Mouse (Mus musculus) midbrain, embryonic 12.5 days (tissue): ENCODE data around the gene Krt34. TPM values are rescaled to one million over a fixed set of nuclear protein-coding genes. Genes with fewer than 3 reads are reported as not detected.

Source experiments
- ATAC-seq: fragments of 200-750 bp; cut with Nextera tagmentation; 2 replicates; pipeline ENCODE4 v1.8.0; 2017; ENCODE audit warnings: low read depth, moderate TSS enrichment, moderate library complexity; ENCODE audit not compliant: low FRiP score
- H3K27ac ChIP-seq: fragments of 300-500 bp; sonication (generic); replicated peaks from 2 replicates; pipeline ENCODE4 v1.5.1; 2016; ENCODE audit warnings: mild to moderate bottlenecking
- H3K27me3 ChIP-seq: fragments of 300-500 bp; sonication (generic); 2 replicates; pipeline ENCODE4 v1.6.1; 2016; ENCODE audit warnings: mild to moderate bottlenecking
- H3K36me3 ChIP-seq: fragments of 300-500 bp; sonication (generic); 2 replicates; pipeline ENCODE4 v1.6.1; 2016
- H3K4me1 ChIP-seq: fragments of 300-500 bp; sonication (generic); 2 replicates; pipeline ENCODE4 v1.6.1; 2016
- H3K4me2 ChIP-seq: fragments of 300-500 bp; sonication (generic); replicated peaks from 2 replicates; pipeline ENCODE4 v1.6.1; 2016; ENCODE audit warnings: mild to moderate bottlenecking, moderate library complexity
- H3K4me3 ChIP-seq: fragments of 300-500 bp; sonication (generic); 2 replicates; pipeline ENCODE4 v1.5.1; 2016; ENCODE audit warnings: mild to moderate bottlenecking
- H3K9ac ChIP-seq: fragments of 300-500 bp; sonication (generic); replicated peaks from 2 replicates; pipeline ENCODE4 v1.6.1; 2016; ENCODE audit warnings: mild to moderate bottlenecking, moderate library complexity
- H3K9me3 ChIP-seq: fragments of 300-500 bp; sonication (generic); 2 replicates; pipeline ENCODE4 v1.6.1; 2016; ENCODE audit warnings: mild to moderate bottlenecking
- WGBS: fragments of 180-500 bp; shearing (Covaris S2); methylation state at CpG from one replicate; pipeline ENCODE4 v1.1.7; 2016; 5-methylcytosine and 5-hydroxymethylcytosine counted together
- polyA plus RNA-seq: library from polyadenylated mRNA; unstranded; fragments of >200 nt; fragmentation: Nextera tagmentation; extraction: Ambion mirVana; gene quantifications from 2 replicates; pipeline ENCODE4 v1.2.1, GENCODE M21; 2016

Gene Krt34
- polyA plus RNA-seq, 1 experiment from 2014 or later = not detected

DNA sequence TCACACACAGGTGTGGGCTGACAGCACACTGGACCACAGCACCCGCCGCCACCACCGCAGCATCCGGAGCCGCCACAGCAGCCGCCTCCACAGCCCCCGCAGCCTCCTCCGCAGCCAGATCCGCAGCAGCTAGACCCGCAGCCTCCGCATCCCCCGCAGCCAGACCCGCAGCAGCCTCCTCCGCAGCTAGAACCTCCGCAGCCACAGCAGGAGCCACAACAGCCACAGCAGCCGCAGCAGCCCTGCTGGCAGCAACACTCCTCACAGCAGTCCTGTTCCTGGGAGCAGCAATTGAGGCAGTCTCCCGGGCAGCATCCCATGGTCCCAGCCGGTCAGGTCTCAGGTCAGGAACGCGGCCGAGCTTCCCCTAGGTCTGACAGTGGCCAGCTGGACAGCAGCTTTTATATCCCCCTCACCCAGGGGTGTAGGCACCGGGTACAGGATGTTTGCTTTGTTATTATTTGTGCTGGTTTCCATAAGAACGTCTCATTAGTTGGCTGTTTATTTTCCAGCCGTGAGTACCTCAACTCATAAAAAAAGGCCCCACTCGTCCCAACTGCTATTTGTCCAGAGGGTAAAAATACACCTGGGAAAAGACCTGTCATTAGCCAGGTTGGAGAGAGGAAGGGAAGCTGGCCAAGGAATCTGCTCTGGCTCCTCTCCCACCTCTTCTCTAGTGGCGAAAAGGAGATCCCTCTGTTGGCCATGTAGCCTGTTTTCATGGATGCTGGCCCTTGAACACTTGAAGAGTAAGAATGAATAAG is 47.6 kb downstream of the Krt34 start, which contains the start of gene Krtap17-1:
Gene Krtap17-1, minus strand, starts transcription at position 375 of the 764 bp plus-strand sequence.
- Histone ChIP-seq H3K9ac (peak within 1 kb of the TSS; percentile 7; the same call in 1 of the 2 replicates), H3K4me3 (peak within 1 kb of the TSS; percentile 22), H3K36me3 (no peaks in the 10 kb centered on the region), H3K9me3 (no peaks in the 10 kb centered on the region), H3K27me3 (peaks cover 12% of the 10 kb centered on the region), H3K4me2 (peak within 1 kb of the TSS; percentile 43), H3K27ac (no peak within 1 kb of the TSS), H3K4me1 (no peaks in the 10 kb centered on the region)
- ATAC-seq = no peak
- 35% methylated on average over 26 of the region's 26 CpGs for WGBS

DNA sequence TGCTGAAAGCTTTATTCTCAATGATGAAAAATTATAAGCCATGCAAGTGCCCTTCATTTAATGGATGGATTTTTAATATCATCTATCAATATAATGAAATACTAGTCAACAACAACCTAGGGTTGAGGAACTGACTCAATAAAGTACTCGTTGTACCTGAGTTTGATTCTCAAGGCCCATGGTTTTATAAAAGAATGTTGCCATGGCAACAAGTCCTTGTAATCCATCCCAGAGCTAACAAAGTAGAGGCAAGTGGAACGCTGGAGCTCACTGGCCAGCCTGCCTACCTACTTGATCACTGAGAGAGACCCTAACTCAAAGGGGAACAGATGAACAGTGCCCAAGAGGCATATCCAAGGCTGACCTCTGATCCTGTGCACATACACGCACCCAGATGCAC is 50.8 kb downstream of the Krt34 start:
- Histone ChIP-seq H3K9me3 (no peaks in the 10 kb centered on the region), H3K4me1 (no peaks in the 10 kb centered on the region)
- no peak for ATAC-seq

GRCm38 (mm10) chr11:99989881-99990405 is 51.4 kb downstream of the Krt34 start:
- Histone ChIP-seq H3K27me3 (peaks cover 8% of the 10 kb centered on the region), H3K4me2 (no peak overlapping the region), H3K9me3 (no peaks in the 10 kb centered on the region), H3K4me3 (no peak overlapping the region), H3K9ac (no peak overlapping the region), H3K27ac (no peak overlapping the region), H3K4me1 (no peaks in the 10 kb centered on the region), H3K36me3 (no peaks in the 10 kb centered on the region)
- WGBS = 88% methylated on average over 6 of the region's 6 CpGs
- no peak for ATAC-seq

More for the DNA sequence above, 50.8 kb downstream of the Krt34 start:
- Histone ChIP-seq H3K27ac (no peak overlapping the region), H3K4me3 (no peak overlapping the region), H3K27me3 (peaks cover 8% of the 10 kb centered on the region), H3K36me3 (no peaks in the 10 kb centered on the region), H3K4me2 (no peak overlapping the region), H3K9ac (no peak overlapping the region)
- WGBS = 71% methylated on average over 3 of the region's 3 CpGs

- Histone ChIP-seq H3K9ac (no peak overlapping the region), H3K27ac (no peak overlapping the region), H3K4me2 (no peak overlapping the region), H3K9me3 (no peaks in the 10 kb centered on the region), H3K36me3 (no peaks in the 10 kb centered on the region), H3K4me3 (no peak overlapping the region), H3K27me3 (peaks cover 4% of the 10 kb centered on the region), H3K4me1 (no peaks in the 10 kb centered on the region)
- WGBS = 91% methylated on average over 3 of the region's 3 CpGs
- no peak for ATAC-seq
Measured at GRCm38 (mm10) chr11:99988530-99988929, 52.8 kb downstream of the Krt34 start.

Other genes with a start within 250 kb of the Krt34 start
- gene Gm11596, start 248.1 kb downstream of the Krt34 start, polyA plus RNA-seq = not detected in 2 replicates
- gene Gm11569, start 242.6 kb downstream of the Krt34 start, polyA plus RNA-seq = not detected in 2 replicates
- gene Gm11554, start 237.1 kb downstream of the Krt34 start, polyA plus RNA-seq = not detected in 2 replicates
- not detected in 2 replicates for gene Krtap4-13, start 231.7 kb downstream of the Krt34 start, polyA plus RNA-seq
- not detected in 2 replicates for gene Gm11564, start 225.9 kb downstream of the Krt34 start, polyA plus RNA-seq
- gene 2300003K06Rik, start 203.5 kb downstream of the Krt34 start, polyA plus RNA-seq = not detected in 2 replicates
- not detected in 2 replicates for gene Krtap4-16, start 189.9 kb downstream of the Krt34 start, polyA plus RNA-seq
- gene Gm11568, start 183.6 kb downstream of the Krt34 start, polyA plus RNA-seq = not detected in 2 replicates
- gene Gm11559, start 177.1 kb downstream of the Krt34 start, polyA plus RNA-seq = not detected in 2 replicates
- not detected in 2 replicates for gene Krtap9-1, start 168.2 kb downstream of the Krt34 start, polyA plus RNA-seq
- not detected in 2 replicates for gene Gm11567, start 162.4 kb downstream of the Krt34 start, polyA plus RNA-seq
- not detected in 2 replicates for gene Krtap31-1, start 133.6 kb downstream of the Krt34 start, polyA plus RNA-seq
- gene Gm11565, start 126.8 kb downstream of the Krt34 start, polyA plus RNA-seq = not detected in 2 replicates
- not detected in 2 replicates for gene Krtap31-2, start 105.3 kb downstream of the Krt34 start, polyA plus RNA-seq
- gene Krtap9-5, start 93.1 kb downstream of the Krt34 start, polyA plus RNA-seq = not detected in 2 replicates
- not detected in 2 replicates for gene Krtap29-1, start 62.5 kb downstream of the Krt34 start, polyA plus RNA-seq
- not detected in 2 replicates for gene Krtap16-1, start 55.0 kb downstream of the Krt34 start, polyA plus RNA-seq
- not detected in 2 replicates for gene Krtap17-1, start 47.6 kb downstream of the Krt34 start, polyA plus RNA-seq
- not detected in 2 replicates for gene Krt33a, start 25.3 kb downstream of the Krt34 start, polyA plus RNA-seq
- gene Krt33b, start 11.7 kb downstream of the Krt34 start, polyA plus RNA-seq = not detected in 2 replicates
- not detected in 2 replicates for gene Krt31, start 9.0 kb upstream of the Krt34 start, polyA plus RNA-seq
- not detected in 2 replicates for gene Krt32, start 46.7 kb upstream of the Krt34 start, polyA plus RNA-seq
- gene Krt35, start 54.7 kb upstream of the Krt34 start, polyA plus RNA-seq = not detected in 2 replicates
- gene Krt36, start 64.1 kb upstream of the Krt34 start, polyA plus RNA-seq = not detected in 2 replicates
- not detected in 2 replicates for gene Krt13, start 80.0 kb upstream of the Krt34 start, polyA plus RNA-seq
- 5.9 and 7.8 TPM in 2 replicates for gene Krt15, start 94.4 kb upstream of the Krt34 start, polyA plus RNA-seq
- gene Krt19, start 107.1 kb upstream of the Krt34 start, polyA plus RNA-seq = 3.7 and 5.4 TPM in 2 replicates
- gene Krt9, start 151.7 kb upstream of the Krt34 start, polyA plus RNA-seq = not detected in 2 replicates
- 4.5 and 5.5 TPM in 2 replicates for gene Krt14, start 166.0 kb upstream of the Krt34 start, polyA plus RNA-seq
- not detected in 2 replicates for gene Krt16, start 207.3 kb upstream of the Krt34 start, polyA plus RNA-seq
- gene Krt17, start 219.5 kb upstream of the Krt34 start, polyA plus RNA-seq = 0.56 and 1.1 TPM in 2 replicates
- not detected in 2 replicates for gene Krt42, start 228.3 kb upstream of the Krt34 start, polyA plus RNA-seq